Mouse (Mus musculus) fibroblast of lung, adult 2 months (primary cell): Measurements from ENCODE around the gene Olfr281.
"Not testable (repeated sequence)": the region's sequence is repeated elsewhere in the genome, so short reads cannot be mapped to it uniquely, and the experiment has no call there.

Experiments used
- DNase-seq: peaks from one replicate; pipeline ENCODE4 v3.0.0-alpha.2; 2011; ENCODE audit warnings: low read depth

The Olfr281 gene

DNA sequence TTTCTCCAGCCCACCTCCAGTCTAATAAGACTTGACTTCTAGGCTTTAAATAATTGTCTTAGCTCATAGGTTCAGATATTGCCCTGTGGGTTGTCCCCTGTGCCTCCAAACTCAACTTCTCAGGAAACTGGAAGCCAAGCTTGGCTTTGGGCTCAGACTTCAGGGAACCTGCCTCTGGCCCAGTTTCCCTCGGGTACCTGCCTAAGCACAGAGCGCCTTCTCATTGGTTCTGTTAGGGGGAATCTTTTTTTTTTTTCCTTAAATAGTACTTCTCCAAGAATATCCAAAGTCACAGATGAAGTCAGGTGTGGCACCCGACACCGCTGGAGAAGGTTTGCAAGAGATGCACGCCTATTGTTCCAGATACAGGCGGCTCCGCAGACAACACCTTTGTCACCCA, at the start of gene Olfr281:
TSS of gene Olfr281 (plus strand) at position 301 of the 400 bp plus-strand sequence.
- DNase-seq: no peak

GRCm38 (mm10) chr15:98408406-98409060, 43.9 kb upstream of the Olfr281 start:
- no peak for DNase-seq

GRCm38 (mm10) chr15:98409635-98410034, 42.8 kb upstream of the Olfr281 start:
- DNase-seq: no peak

DNA sequence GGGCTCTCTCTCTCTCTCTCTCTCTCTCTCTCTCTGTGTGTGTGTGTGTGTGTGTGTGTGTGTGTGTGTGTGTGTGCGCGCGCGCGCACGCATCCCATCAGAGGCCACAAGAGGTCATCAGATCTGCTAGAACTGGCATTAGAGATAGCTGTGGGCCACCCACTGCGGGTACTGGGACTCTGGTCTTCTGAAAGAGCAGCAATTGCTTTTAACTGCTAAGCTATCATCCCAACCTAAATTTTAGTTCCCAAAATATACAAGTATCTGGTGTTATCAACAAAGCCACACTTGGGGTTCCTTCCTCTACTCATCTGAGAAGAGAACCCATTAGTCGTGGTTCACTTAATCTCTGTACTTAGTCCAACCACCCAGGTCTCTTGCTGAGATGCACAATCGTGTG, 42.1 kb upstream of the Olfr281 start:
- no peak for DNase-seq

- DNase-seq: no peak
These were observed 36.4 kb upstream of the Olfr281 start for GRCm38 (mm10) chr15:98415996-98416395.

- DNase-seq: not testable (repeated sequence)
These were observed 35.6 kb upstream of the Olfr281 start for GRCm38 (mm10) chr15:98416802-98417201.

DNA sequence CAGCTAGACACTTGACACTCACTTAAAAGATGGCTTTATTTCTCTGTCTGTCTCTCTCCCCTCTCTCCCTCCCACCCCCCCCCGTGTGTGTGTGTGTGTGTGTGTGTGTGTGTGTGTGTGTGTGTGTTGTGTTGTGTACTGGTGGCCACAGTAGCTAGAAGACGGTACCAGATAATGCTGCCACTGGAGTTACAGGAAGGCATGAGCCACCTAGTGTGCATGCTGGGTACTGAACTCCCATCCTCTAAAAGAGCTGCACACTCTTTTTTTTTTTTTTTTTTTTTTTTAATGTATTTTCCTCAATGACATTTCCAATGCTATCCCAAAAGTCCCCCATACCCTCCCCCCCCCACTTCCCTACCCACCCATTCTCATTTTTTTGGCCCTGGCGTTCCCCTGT, 35.1 kb upstream of the Olfr281 start:
- not testable (repeated sequence) for DNase-seq

GRCm38 (mm10) chr15:98418096-98418495, 34.3 kb upstream of the Olfr281 start:
- no peak for DNase-seq

DNA sequence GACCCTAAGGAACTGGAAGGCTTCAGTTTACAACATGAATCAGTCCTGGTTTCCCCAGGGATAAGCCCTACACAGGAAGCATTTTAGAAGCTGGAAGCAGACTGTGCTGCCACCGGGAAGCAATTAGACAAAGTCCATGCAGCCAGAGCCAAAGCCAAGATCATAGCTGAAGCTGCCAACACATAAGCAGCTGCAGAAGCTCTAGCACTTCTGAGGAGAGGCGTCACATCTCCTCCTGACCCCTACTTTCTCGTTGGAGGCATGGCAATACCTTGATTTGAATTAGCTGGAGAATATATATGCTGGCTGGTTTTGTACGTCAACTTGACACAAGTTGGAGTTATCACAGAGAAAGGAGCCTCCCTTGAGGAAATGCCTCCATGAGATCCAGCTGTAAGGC, 31.5 kb upstream of the Olfr281 start:
- no peak for DNase-seq

DNA sequence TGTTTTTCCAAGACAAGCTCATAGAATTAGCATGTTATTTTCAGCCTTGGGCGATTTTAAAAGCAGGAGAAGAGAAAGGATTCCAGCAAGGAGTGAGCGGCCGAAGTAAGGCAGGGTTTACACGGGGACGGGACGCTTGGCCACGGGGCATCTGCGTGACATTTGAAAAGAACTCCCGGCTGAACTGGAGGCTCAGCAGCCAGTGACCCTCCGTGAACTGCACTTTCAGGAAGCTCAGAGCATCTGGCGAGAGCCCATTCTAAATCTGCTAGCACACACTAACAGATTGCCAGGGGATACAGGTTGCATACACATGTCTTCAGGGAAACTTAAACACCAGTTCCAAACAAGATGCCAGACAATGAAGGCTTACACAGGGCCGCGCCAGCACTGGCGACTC, 28.1 kb upstream of the Olfr281 start:
- DNase-seq: no peak

GRCm38 (mm10) chr15:98424753-98425152, 27.6 kb upstream of the Olfr281 start:
- DNase-seq: no peak

GRCm38 (mm10) chr15:98425188-98425587, 27.2 kb upstream of the Olfr281 start:
- no peak for DNase-seq

GRCm38 (mm10) chr15:98430925-98431324, 21.5 kb upstream of the Olfr281 start, which contains the start of gene Olfr282:
Olfr282 (plus strand) TSS chr15:98431225.
- not testable (repeated sequence) for DNase-seq

GRCm38 (mm10) chr15:98444561-98444960, 7.8 kb upstream of the Olfr281 start:
- no peak for DNase-seq

DNA sequence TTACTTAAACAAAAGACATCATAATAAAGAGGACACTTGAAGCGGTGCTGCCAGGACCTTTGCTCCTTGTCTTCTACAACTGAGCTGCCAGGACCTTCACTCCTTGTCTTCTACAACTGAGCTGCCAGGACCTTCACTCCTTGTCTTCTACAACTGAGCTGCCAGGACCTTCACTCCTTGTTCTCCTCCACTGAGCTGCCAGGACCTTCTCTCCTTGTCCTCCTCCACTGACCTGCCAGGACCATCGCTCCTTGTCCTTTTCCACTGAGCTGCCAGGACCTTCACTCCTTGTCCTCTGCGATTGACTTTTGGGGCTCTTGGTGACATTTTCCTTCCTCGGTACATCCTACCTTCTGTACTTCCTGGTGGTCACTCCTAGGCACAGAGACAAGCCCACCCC, 3.9 kb upstream of the Olfr281 start:
- no peak for DNase-seq

DNA sequence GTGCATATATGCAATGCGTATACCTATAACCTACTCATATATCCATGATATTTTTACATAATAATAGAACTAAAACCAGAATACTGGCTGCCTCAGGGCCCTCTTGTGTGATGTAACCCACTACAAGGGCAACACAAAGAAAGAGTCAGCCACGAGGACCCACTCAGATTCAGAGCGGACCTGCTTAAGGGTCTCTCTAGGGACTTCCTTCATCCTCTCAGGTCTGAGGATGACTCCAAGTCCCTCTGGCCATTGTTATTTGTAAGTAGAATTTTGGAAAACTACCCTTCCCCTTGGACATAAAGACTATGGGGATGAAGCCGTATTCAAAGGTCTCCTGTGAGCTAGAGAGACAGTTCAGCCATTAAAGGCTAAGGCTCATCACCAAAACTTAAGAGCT, 17.2 kb downstream of the Olfr281 start, which contains the start of gene OR5BS1P:
TSS of gene OR5BS1P (plus strand) at position 301 of the 400 bp plus-strand sequence.
- DNase-seq: no peak

DNA sequence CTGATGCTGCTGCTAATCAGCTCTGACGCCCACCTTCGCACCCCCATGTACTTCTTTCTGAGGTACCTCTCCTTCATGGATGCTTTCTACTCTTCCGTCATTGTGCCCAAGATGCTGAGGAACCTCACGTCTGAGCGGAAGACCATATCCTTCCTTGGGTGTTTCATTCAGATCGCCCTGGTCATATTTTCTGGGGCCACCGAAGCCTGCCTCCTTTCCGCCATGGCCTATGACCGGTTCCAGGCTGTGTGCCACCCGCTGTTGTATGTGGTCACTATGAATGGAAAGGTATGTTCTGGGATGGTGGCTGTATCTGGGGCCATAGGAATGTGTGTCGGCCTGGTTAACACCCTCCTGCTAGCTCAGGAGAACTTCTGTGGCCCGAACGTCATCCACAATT, 19.2 kb downstream of the Olfr281 start:
- no peak for DNase-seq

GRCm38 (mm10) chr15:98474958-98475357, 22.6 kb downstream of the Olfr281 start:
- DNase-seq: no peak

DNA sequence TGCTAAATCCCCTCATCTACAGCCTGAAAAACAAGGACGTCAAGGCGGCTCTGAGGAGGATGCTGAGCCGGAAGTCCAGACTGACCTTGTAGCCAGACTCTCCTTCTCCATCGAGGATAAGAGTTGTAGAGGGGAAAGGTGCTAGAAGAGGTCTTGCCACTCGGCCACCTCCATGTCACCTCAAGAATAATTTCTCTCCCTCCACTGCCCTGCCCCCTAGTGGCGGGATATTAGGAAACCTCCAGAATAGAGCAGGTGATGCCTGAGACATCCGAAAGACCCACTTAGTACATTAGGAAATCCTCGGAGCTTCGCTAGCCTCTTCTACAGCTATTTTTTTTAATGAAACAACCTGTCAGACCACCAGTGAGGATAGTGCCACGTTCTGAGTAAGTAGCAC, 23.0 kb downstream of the Olfr281 start:
- no peak for DNase-seq

GRCm38 (mm10) chr15:98476281-98476680, 23.9 kb downstream of the Olfr281 start:
- DNase-seq: no peak

- no peak for DNase-seq
These were observed 27.2 kb downstream of the Olfr281 start for GRCm38 (mm10) chr15:98479568-98480102.

DNA sequence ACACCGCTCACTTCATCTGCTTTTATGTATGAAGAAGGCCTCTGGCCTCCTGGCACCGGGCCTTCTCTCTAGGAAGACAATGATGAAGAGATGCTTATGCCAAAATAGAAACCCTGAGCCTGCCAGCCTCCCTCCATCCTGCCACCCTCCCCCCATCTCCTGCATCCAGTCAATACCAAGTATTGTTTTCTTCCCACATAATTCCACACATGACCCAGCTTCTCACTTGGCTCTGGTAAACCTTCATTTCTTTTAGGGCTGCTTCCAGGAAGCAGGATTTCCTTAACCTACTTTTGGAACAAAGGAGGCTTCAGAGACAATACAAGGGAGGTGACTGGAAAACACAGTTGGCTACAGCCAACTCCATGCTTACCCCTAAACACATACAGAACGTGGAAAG, 30.3 kb downstream of the Olfr281 start, which contains the start of gene Lalba:
TSS of gene Lalba (minus strand) at position 21 of the 400 bp plus-strand sequence.
- no peak for DNase-seq
